Mouse (Mus musculus): ENCODE measurements around the gene Batf2.

Gene Batf2

DNA sequence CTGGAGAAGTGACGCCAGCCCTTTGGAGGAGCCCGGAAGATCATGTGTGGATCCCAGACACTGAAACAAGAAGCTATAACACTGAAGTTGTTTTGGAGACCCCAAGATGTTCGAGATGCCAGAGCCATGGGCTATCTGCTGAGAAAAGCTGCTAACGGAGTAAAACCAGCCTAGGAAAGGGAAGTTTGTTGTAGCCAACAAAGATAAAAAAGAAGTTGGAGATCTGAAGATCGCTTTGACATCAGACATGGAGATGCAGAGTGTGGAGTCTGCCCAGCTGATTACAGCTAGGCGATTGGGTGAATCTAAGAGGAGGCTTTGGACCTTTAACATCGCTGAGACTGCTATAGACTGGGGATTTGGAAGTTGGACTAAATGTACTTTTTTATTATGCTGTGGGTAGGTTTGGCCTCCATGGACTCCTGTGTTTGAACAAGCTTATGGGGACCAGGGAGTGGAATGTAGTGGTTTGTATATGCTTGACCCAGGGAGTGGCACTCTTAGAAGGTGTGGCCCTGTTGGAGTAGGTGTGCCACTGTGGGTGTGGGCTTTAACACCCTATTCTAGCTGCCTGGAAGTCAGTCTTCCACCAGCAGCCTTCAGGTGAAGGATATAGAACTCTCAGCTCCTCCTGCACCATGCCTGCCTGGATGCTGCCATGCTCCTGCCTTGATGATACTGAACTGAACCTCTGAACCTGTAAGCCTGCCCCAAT is 10.2 kb upstream of the Batf2 start:
- in situ Hi-C loops (cut with MboI, MseI) = loop anchor here (5.0 kb wide), 1 partner anchor 93 kb away; no protein-coding TSS in a partner anchor

- in situ Hi-C loops (cut with MboI, MseI) = loop anchor here (5.0 kb wide), 1 partner anchor 95 kb away; no protein-coding TSS in a partner anchor
These were observed 8.5 kb upstream of the Batf2 start for GRCm38 (mm10) chr19:6132171-6132827.

DNA sequence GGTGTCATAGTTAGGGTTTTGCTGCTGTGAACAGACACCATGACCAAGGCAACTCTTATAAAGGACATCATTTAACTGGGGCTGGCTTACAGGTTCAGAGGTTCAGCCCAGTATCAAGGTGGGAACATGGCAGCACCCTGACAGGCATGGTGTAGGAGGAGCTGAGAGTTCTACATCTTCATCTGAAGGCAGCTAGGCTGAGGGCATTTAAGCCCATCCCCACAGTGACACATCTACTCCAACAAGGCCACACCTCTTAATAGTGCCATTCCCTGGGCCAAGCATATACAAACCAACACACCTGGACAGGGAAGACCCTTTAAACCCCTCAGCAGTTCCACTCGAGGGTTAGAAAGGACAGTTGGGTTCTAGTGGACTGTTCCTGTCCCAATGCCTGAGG is 7.6 kb upstream of the Batf2 start:
- in situ Hi-C loops (cut with MboI, MseI) = loop anchor here (5.0 kb wide), 1 partner anchor 96 kb away; no protein-coding TSS in a partner anchor

DNA sequence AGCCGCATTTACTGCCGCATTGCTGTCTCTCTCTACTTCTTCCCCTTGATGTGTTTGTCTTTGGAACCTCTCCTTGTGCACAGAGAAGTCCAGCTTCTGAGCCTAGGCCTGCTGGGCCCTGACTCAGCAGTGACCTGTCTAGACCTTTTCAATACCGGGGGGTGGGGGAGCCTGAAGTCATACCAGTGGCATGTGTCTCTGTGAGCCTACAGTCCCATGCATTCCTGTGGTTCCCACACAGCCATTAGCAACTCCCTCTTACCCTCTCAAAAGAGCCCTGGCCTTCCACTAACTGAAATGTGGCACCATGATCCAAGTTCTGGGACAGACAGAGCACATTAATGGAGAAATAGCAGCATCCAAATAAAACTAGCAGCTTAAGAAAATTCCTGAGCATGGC is 4.4 kb upstream of the Batf2 start:
- in situ Hi-C loops (cut with MboI, MseI) = no loop called here

- in situ Hi-C loops (cut with MboI, MseI) = no loop called here
These were observed 1.1 kb upstream of the Batf2 start for GRCm38 (mm10) chr19:6139701-6140100.

GRCm38 (mm10) chr19:6140374-6140677 is 457 bp upstream of the Batf2 start:
- in situ Hi-C loops (cut with MboI, MseI) = no loop called here

- in situ Hi-C loops (cut with MboI, MseI) = no loop called here
These were observed 589 bp downstream of the Batf2 start, which contains the start of gene Arl2 for GRCm38 (mm10) chr19:6141394-6141749. Arl2 (minus strand) TSS chr19:6141548.

- in situ Hi-C loops (cut with MboI, MseI) = no loop called here
These were observed 4.1 kb downstream of the Batf2 start for GRCm38 (mm10) chr19:6144842-6145241.

DNA sequence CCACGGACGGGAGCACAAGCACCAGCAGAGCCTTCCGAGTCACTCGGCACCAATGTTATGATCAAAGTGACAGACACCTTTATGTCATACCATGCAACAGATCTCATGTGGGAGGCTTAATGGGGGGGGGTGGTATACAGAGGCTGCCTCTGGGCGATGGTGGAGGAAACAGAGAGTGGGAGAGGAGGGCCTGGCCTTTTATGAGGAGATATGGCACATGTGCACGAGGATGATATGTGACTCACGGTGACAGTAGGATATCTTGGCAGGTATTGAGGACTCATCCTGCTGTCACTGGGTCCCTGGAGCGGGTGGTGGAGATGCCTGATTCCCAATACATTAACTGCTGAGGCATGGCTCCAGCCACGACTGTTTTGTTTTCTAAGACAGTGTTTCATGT is 14.4 kb downstream of the Batf2 start:
- in situ Hi-C loops (cut with MboI, MseI) = loop anchor here (25.0 kb wide), 1 partner anchor 657 kb away; no protein-coding TSS in a partner anchor

DNA sequence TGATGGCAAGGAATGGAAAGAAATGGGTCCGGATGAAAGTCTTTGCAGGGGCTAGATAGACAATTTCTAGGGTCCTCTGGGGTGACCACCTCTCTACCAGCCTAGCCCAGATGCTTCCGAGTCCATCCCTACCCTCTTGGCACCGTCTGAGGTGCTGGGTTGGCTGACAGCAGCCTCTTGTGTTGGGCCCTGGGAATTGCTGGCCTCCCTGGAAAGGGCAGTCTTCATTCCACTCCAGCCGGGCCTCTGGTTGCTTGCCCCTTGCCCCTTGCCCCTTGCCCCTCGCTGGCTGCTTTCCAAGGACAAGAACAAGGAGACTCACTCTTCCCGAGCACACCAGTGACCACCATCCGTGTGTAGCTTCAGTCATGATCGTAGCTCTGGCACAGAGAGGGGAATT is 15.6 kb downstream of the Batf2 start:
- in situ Hi-C loops (cut with MboI, MseI) = loop anchor here (25.0 kb wide), 1 partner anchor 656 kb away; no protein-coding TSS in a partner anchor

DNA sequence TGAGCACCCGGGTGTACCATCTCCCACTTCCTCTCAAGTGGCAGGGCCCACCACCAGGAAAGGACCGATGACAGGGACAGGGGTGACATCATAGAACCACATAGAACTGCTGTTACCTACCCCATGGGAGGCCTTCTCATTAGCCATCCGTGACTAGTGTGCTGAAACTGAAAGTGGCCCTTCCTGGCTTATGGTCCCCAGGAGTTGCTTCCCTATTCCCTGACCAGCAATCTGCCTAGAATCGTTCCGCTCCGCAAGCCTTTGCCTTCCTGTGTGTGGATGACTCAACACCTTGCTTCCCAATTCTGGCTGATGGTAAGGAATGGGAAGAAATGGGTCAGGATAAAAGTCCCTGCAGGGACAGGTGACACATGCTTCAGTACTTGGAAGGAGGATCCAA is 16.4 kb downstream of the Batf2 start:
- in situ Hi-C loops (cut with MboI, MseI) = loop anchor here (25.0 kb wide), 1 partner anchor 655 kb away; no protein-coding TSS in a partner anchor

- in situ Hi-C loops (cut with MboI, MseI) = loop anchor here (25.0 kb wide), 1 partner anchor 648 kb away; no protein-coding TSS in a partner anchor
These were observed 23.2 kb downstream of the Batf2 start for GRCm38 (mm10) chr19:6163872-6164547.

- in situ Hi-C loops (cut with MboI, MseI) = loop anchor here (25.0 kb wide), 1 partner anchor 646 kb away; no protein-coding TSS in a partner anchor
These were observed 26.0 kb downstream of the Batf2 start for GRCm38 (mm10) chr19:6166750-6167149.

GRCm38 (mm10) chr19:6171215-6171614 is 30.4 kb downstream of the Batf2 start:
- in situ Hi-C loops (cut with MboI, MseI) = loop anchor here (25.0 kb wide), 1 partner anchor 641 kb away; no protein-coding TSS in a partner anchor

- in situ Hi-C loops (cut with MboI, MseI) = loop anchor here (5.0 to 25.0 kb wide), 2 partner anchors 508 to 638 kb away; no protein-coding TSS in a partner anchor
These were observed 34.0 kb downstream of the Batf2 start for GRCm38 (mm10) chr19:6174771-6175170.

GRCm38 (mm10) chr19:6178775-6179174 is 38.0 kb downstream of the Batf2 start:
- in situ Hi-C loops (cut with MboI, MseI) = loop anchor here (5.0 kb wide), 1 partner anchor 504 kb away; no protein-coding TSS in a partner anchor

GRCm38 (mm10) chr19:6181629-6182028 is 40.8 kb downstream of the Batf2 start:
- in situ Hi-C loops (cut with MboI, MseI) = no loop called here

DNA sequence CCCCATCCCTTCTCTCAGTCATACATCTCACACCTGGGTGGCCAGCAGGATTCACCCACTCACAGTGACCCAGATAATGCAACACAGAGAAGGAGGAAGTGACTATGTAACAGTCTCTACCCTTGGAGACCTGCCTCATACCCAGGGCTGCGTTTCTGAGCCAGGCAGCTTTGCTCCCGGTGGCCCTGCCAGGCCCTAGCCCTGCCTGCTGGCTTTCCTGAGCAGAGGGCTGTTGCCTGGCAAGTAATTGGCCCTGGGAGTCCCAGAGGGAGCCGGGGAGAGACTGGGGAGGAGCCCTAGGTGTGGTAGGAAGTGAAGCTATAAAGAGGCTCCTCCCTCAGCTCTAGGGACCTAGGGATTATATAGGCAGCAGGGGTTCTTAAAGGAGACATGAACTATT is 41.8 kb downstream of the Batf2 start:
- in situ Hi-C loops (cut with MboI, MseI) = no loop called here

GRCm38 (mm10) chr19:6184131-6184530 is 43.3 kb downstream of the Batf2 start, which contains the start of gene Majin:
Majin (plus strand) TSS chr19:6184388.
- in situ Hi-C loops (cut with MboI, MseI) = no loop called here

DNA sequence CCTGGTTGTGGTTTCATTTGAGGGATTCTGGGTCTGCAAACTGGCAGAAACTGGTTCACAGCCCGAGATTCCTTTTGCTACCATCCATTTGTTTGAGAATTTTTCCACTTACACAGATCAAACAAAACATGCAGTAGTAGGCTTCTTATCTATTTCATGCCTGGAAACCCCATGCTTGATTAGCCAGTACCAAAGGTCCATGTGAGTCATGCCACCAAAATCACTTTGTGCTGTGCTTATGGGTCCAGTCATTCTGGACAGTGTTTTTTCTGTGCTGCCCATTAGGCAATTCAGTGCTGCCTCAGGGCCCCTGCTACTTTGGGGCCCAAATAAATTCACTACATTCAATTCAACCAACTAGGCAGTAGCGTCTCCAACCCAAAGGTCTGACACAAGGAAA is 63.5 kb downstream of the Batf2 start:
- in situ Hi-C loops (cut with MboI, MseI) = no loop called here

DNA sequence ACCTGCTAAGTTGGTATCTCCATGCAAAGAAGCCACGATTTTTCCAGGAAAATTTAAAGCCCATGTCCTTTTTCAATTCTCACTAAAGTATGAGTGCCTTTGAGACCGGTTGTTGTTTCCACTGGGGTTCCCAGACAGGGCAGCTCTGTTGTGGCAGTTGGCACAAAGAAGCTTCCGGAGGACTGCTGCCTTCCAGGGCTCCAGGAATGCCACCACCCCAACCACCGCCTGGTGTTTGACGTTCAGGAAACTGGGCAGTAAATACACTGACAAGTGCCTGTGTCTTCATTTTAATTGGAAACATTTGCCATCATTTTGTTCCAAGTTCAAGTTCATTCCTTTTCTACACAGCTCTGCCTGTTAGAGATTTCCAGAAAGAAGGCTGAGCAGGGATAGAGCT is 65.9 kb downstream of the Batf2 start:
- in situ Hi-C loops (cut with MboI, MseI) = no loop called here

All from T-helper 1 cell (primary cell).